Mouse (Mus musculus) right cerebral cortex, postnatal 14 days (tissue): ENCODE results near the gene Ccdc120.

Experiments
- DNase-seq: peaks from one replicate; pipeline ENCODE4 v3.0.0; 2022

The Ccdc120 gene

GRCm38 (mm10) chrX:7688321-7688720 lies 62.4 kb downstream of the Ccdc120 start:
- no peak for DNase-seq
